Mouse (Mus musculus) heart, embryonic 11.5 days (tissue): ENCODE measurements at regions not wholly inside any gene's neighbourhood (a gene's known extent, or its start where the extent isn't known, plus 50 kb on each side); places are given as distances from the start of the nearest gene placed in this dataset.

Experiments used
- ATAC-seq: fragments of 200-750 bp; cut with Nextera tagmentation; replicated peaks from 2 replicates; pipeline ENCODE4 v1.8.0; 2017; ENCODE audit warnings: moderate library complexity; ENCODE audit not compliant: insufficient number of reproducible peaks, low FRiP score, low TSS enrichment
- H3K27ac ChIP-seq: fragments of 300-500 bp; sonication (generic); 2 replicates; pipeline ENCODE4 v1.5.1; 2014; ENCODE audit warnings: mild to moderate bottlenecking, low read depth, low read length
- H3K27me3 ChIP-seq: fragments of 300-500 bp; sonication (generic); 2 replicates; pipeline ENCODE4 v1.6.1; 2014; ENCODE audit warnings: mild to moderate bottlenecking, low read length, mixed read lengths; ENCODE audit not compliant: control insufficient read depth, insufficient read depth
- H3K36me3 ChIP-seq: fragments of 300-500 bp; sonication (generic); 2 replicates; pipeline ENCODE4 v1.6.1; 2014; ENCODE audit warnings: mild to moderate bottlenecking, low read length, moderate library complexity, mixed read lengths; ENCODE audit not compliant: control insufficient read depth, insufficient read depth
- H3K4me1 ChIP-seq: fragments of 300-500 bp; sonication (generic); 2 replicates; pipeline ENCODE4 v1.6.1; 2014; ENCODE audit warnings: low read length; ENCODE audit not compliant: control insufficient read depth, insufficient read depth
- H3K4me2 ChIP-seq: fragments of 300-500 bp; sonication (generic); 2 replicates; pipeline ENCODE4 v1.6.1; 2014; ENCODE audit warnings: mild to moderate bottlenecking, moderate library complexity
- H3K4me3 ChIP-seq: fragments of 300-500 bp; sonication (generic); 2 replicates; pipeline ENCODE4 v1.5.1; 2014; ENCODE audit warnings: low read depth, low read length
- H3K9ac ChIP-seq: fragments of 300-500 bp; sonication (generic); 2 replicates; pipeline ENCODE4 v1.6.1; 2014; ENCODE audit warnings: mild to moderate bottlenecking, low read depth, low read length, moderate library complexity
- H3K9me3 ChIP-seq: fragments of 300-500 bp; sonication (generic); replicated peaks from 2 replicates; pipeline ENCODE4 v1.6.1; 2016; ENCODE audit warnings: low read length; ENCODE audit not compliant: control insufficient read depth
- WGBS: fragments of 180-500 bp; shearing (Covaris S2); extraction: QIAGEN DNeasy Blood & Tissue Kit; methylation state at CpG from one replicate; pipeline ENCODE4 v1.1.7; 2014; ENCODE audit not compliant: insufficient replicate concordance; 5-methylcytosine and 5-hydroxymethylcytosine counted together

- Histone ChIP-seq H3K9ac (no peak overlapping the region), H3K27me3 (no peaks in the 10 kb centered on the region), H3K9me3 (no peaks in the 10 kb centered on the region), H3K36me3 (no peaks in the 10 kb centered on the region), H3K4me2 (no peak overlapping the region), H3K4me3 (no peak overlapping the region), H3K4me1 (no peaks in the 10 kb centered on the region), H3K27ac (no peak overlapping the region)
- ATAC-seq, result no peak
- WGBS, result 78% methylated on average over 5 of the region's 5 CpGs
These were observed 345.4 kb downstream of the Adgrl2 start for GRCm38 (mm10) chr3:148644924-148645323.

- Histone ChIP-seq H3K27ac (no peak overlapping the region), H3K4me1 (no peaks in the 10 kb centered on the region), H3K27me3 (no peaks in the 10 kb centered on the region), H3K4me3 (no peak overlapping the region), H3K36me3 (no peaks in the 10 kb centered on the region), H3K9me3 (no peaks in the 10 kb centered on the region), H3K4me2 (no peak overlapping the region), H3K9ac (no peak overlapping the region)
- ATAC-seq, result no peak
- WGBS, result 67% methylated on average over 3 of the region's 3 CpGs
These were observed 348.8 kb downstream of the Adgrl2 start for GRCm38 (mm10) chr3:148641581-148641980.

GRCm38 (mm10) chr3:148640680-148641101 lies 349.7 kb downstream of the Adgrl2 start:
- no peak overlapping the region for H3K9ac ChIP-seq
- H3K4me3 ChIP-seq, result no peak overlapping the region
- H3K4me2 ChIP-seq, result no peak overlapping the region
- no peaks in the 10 kb centered on the region for H3K27me3 ChIP-seq
- no peaks in the 10 kb centered on the region for H3K9me3 ChIP-seq
- no peak overlapping the region for H3K27ac ChIP-seq
- H3K36me3 ChIP-seq, result no peaks in the 10 kb centered on the region
- H3K4me1 ChIP-seq, result no peaks in the 10 kb centered on the region
- 36% methylated on average over 3 of the region's 3 CpGs for WGBS
- no peak for ATAC-seq

- no peak for ATAC-seq
- H3K27ac ChIP-seq, result no peak overlapping the region
- WGBS, result 50% methylated on average over 4 of the region's 4 CpGs
- H3K27me3 ChIP-seq, result no peaks in the 10 kb centered on the region
- no peaks in the 10 kb centered on the region for H3K4me1 ChIP-seq
- H3K36me3 ChIP-seq, result no peaks in the 10 kb centered on the region
- H3K4me3 ChIP-seq, result no peak overlapping the region
- H3K9me3 ChIP-seq, result no peaks in the 10 kb centered on the region
- H3K4me2 ChIP-seq, result no peak overlapping the region
- no peak overlapping the region for H3K9ac ChIP-seq
These were observed 355.3 kb downstream of the Adgrl2 start for GRCm38 (mm10) chr3:148635101-148635500.

- Histone ChIP-seq H3K27ac (no peak overlapping the region), H3K4me1 (no peaks in the 10 kb centered on the region), H3K4me2 (no peak overlapping the region), H3K9me3 (no peaks in the 10 kb centered on the region), H3K27me3 (no peaks in the 10 kb centered on the region), H3K9ac (no peak overlapping the region), H3K36me3 (no peaks in the 10 kb centered on the region), H3K4me3 (no peak overlapping the region)
- ATAC-seq, result no peak
- WGBS, result 52% methylated on average over 3 of the region's 3 CpGs
These were observed 356.0 kb downstream of the Adgrl2 start for GRCm38 (mm10) chr3:148634352-148634751.

- no peaks in the 10 kb centered on the region for H3K4me1 ChIP-seq
- H3K9me3 ChIP-seq, result no peaks in the 10 kb centered on the region
- no peak overlapping the region for H3K4me2 ChIP-seq
- WGBS, result 92% methylated on average over 6 of the region's 6 CpGs
- ATAC-seq, result no peak
- no peaks in the 10 kb centered on the region for H3K27me3 ChIP-seq
- H3K27ac ChIP-seq, result no peak overlapping the region
- no peaks in the 10 kb centered on the region for H3K36me3 ChIP-seq
- no peak overlapping the region for H3K9ac ChIP-seq
- no peak overlapping the region for H3K4me3 ChIP-seq
These were observed 357.1 kb downstream of the Adgrl2 start for GRCm38 (mm10) chr3:148633291-148633690.

GRCm38 (mm10) chr3:148632449-148632848 lies 357.9 kb downstream of the Adgrl2 start:
- Histone ChIP-seq H3K9ac (no peak overlapping the region), H3K4me1 (no peaks in the 10 kb centered on the region), H3K36me3 (no peaks in the 10 kb centered on the region), H3K27ac (no peak overlapping the region), H3K4me2 (no peak overlapping the region), H3K27me3 (no peaks in the 10 kb centered on the region), H3K9me3 (no peaks in the 10 kb centered on the region), H3K4me3 (no peak overlapping the region)
- ATAC-seq, result no peak
- 89% methylated on average over 2 of the region's 2 CpGs for WGBS

- Histone ChIP-seq H3K27me3 (no peaks in the 10 kb centered on the region), H3K9ac (no peak overlapping the region), H3K4me1 (no peaks in the 10 kb centered on the region), H3K27ac (no peak overlapping the region), H3K9me3 (no peaks in the 10 kb centered on the region), H3K4me2 (no peak overlapping the region; the same call in 1 of the 2 replicates), H3K4me3 (no peak overlapping the region), H3K36me3 (no peaks in the 10 kb centered on the region)
- ATAC-seq, result no peak
- WGBS, result 68% methylated on average over 18 of the region's 18 CpGs
These were observed 358.8 kb downstream of the Adgrl2 start for GRCm38 (mm10) chr3:148631415-148632192.

- no peak overlapping the region for H3K4me2 ChIP-seq
- no peak overlapping the region for H3K4me3 ChIP-seq
- ATAC-seq, result no peak
- WGBS, result 81% methylated on average over 7 of the region's 7 CpGs
- no peaks in the 10 kb centered on the region for H3K36me3 ChIP-seq
- H3K4me1 ChIP-seq, result no peaks in the 10 kb centered on the region
- no peak overlapping the region for H3K27ac ChIP-seq
- no peak overlapping the region for H3K9ac ChIP-seq
- H3K9me3 ChIP-seq, result no peaks in the 10 kb centered on the region
- H3K27me3 ChIP-seq, result no peaks in the 10 kb centered on the region
These were observed 359.5 kb downstream of the Adgrl2 start for GRCm38 (mm10) chr3:148630865-148631264.
